Mouse (Mus musculus): ENCODE results near the gene Tfdp1.

Tfdp1 gene

DNA sequence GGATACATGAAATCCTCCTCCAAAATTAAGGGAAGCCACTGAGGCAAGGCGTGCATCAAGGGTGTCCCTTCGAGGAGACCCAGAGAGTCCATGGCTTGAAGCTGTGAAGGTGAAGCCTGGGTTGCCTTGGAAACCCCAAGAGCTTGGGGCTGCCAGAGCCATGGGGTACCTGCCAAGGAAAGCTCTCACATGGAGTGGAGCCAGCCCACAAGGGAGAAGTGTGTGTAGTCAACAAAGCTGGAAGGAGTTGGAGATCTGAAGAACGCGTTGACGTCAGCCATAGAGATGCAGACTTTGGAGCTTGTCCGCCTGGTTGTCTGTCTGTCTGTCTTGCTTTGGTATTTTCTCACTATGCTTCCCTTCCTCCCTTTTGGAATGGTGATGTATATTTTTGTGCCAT lies 82.4 kb downstream of the Tfdp1 start:
- no peak for DNase-seq

GRCm38 (mm10) chr8:13427351-13427750 lies 88.8 kb downstream of the Tfdp1 start:
- DNase-seq, result no peak

Data from thymus, postnatal 36 days (tissue).